Mouse (Mus musculus) embryonic fibroblast, embryonic 13.5 days (primary cell): ENCODE data around the gene Efemp1.

Experiments used
- CTCF ChIP-seq: IDR thresholded peaks from 2 replicates; pipeline ENCODE4 v1.5.1; 2011; ENCODE audit warnings: mild to moderate bottlenecking, control low read depth, low read length, moderate library complexity, borderline replicate concordance; ENCODE audit not compliant: insufficient read depth
- POLR2A ChIP-seq: IDR thresholded peaks from 2 replicates; pipeline ENCODE4 v1.6.1; 2011; ENCODE audit warnings: low read depth, mild to moderate bottlenecking, control low read depth, low read length, moderate library complexity

- no peak for TF ChIP-seq CTCF
- TF ChIP-seq POLR2A, result no peak
Observed at GRCm38 (mm10) chr11:28808685-28809084, 44.3 kb upstream of the Efemp1 start.
